Comparison of ENCODE assay signal across 15 mouse cellular contexts in the genomic region with DNA sequence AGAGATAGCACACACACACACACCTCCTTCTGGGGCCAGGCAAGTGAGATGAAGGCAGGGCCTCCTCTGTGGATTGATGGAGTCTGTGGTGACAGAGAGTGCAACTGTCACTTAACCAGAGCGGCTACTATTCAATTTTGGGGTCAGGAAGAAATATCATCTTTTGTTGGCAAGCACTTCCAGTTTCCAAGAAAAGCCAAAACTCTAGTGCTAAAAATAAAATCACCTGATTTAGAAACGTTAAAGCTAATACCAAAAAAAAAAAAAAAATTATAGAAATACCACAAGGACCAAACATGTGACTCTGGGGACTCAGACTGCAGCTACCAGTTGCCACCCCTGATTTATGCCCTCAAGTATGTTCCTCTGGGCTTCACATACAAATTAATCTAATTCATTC.
"Had no signal": no experiment of that assay in that cellular context is flagged by ENCODE, and none has a peak within 500 bp of the region (broad histone marks: within the 10 kb centered on the region; RNA-seq: fewer than 3 reads in every experiment).

No protein-coding gene starts in this region.

- H3K9ac ChIP-seq: liver, embryonic 14.5 days; lung, embryonic 14.5 days; neural tube, embryonic 15.5 days had no signal

- H3K27me3 ChIP-seq: neural tube, embryonic 15.5 days had no signal

- DNase-seq: kidney, adult 11 months; kidney, adult 9 months; kidney, postnatal 10 days; kidney, postnatal 4 days; lung, embryonic 14.5 days; lung, postnatal 14 days; midbrain, embryonic 14.5 days; right cerebral cortex, adult 18-20 months; right cerebral cortex, postnatal 25 days had no signal

- H3K4me1 ChIP-seq: midbrain, embryonic 10.5 days had no signal

- H3K36me3 ChIP-seq: limb, embryonic 10.5 days; midbrain, embryonic 10.5 days; neural tube, embryonic 15.5 days had no signal

- H3K27ac ChIP-seq: layer of hippocampus, adult 2 months; limb, embryonic 10.5 days; liver, embryonic 14.5 days; midbrain, embryonic 10.5 days; neural tube, embryonic 15.5 days had no signal

- H3K4me3 ChIP-seq: layer of hippocampus, adult 2 months; limb, embryonic 10.5 days; midbrain, embryonic 10.5 days; myocyte; neural tube, embryonic 15.5 days had no signal

- H3K4me2 ChIP-seq: lung, embryonic 14.5 days; neural tube, embryonic 15.5 days had no signal

- H3K9me3 ChIP-seq: limb, embryonic 10.5 days; midbrain, embryonic 10.5 days; neural tube, embryonic 15.5 days had no signal
